Mouse (Mus musculus): ENCODE data around the gene Phex. TPM values are rescaled to one million over a fixed set of nuclear protein-coding genes. Genes with fewer than 3 reads are reported as not detected.
A peak's percentile ranks its signal among the peaks of the same experiment; 100 is the strongest.

Phex gene
- total and polyA plus RNA-seq, 2 experiments from 2014 or later: 0.15 to 1.3 TPM

DNA sequence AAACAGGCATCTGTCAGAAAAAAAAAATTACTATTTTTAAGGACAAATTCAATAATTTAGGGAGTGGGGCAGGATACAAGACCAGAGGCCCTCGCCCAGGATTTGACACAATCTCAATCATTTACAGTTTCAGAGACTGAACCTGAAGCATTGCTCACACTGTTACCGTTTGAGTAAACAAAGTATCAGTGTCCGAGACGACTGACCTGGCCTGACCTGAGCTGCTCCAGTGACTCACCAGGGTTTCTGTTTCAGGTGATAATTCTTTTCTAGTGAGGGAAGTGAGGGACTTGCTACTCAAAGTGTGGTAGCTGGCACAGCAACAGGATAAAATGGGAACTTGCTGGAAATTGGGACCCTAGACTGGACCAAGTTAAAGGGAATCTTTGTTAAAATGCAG, 80.4 kb downstream of the Phex start:
- Histone ChIP-seq H3K27me3 (ENCODE audit: insufficient read depth, low read length) (no peaks in the 10 kb centered on the region), H3K4me3 (ENCODE audit: low read depth, low read length) (no peak overlapping the region), H3K9ac (replicated peaks; ENCODE audit: low read length, poor library complexity, severe bottlenecking) (no peak overlapping the region), H3K27ac (ENCODE audit: low read depth, low read length) (no peak overlapping the region), H3K9me3 (ENCODE audit: low read length) (no peaks in the 10 kb centered on the region), H3K36me3 (ENCODE audit: insufficient read depth, low read length) (no peaks in the 10 kb centered on the region), H3K4me1 (ENCODE audit: insufficient read depth, low read length) (no peaks in the 10 kb centered on the region), H3K4me2 (ENCODE audit: low read depth, low read length, poor library complexity, severe bottlenecking) (no peak overlapping the region)
- whole genome bisulfite sequencing: 62% methylated on average over 4 of the region's 4 CpGs
- ATAC-seq (ENCODE audit: low FRiP score) (no peak), DNase-seq (ENCODE audit: low spot score) (no peak)
- no peak for TF ChIP-seq CTCF (IDR thresholded peaks at IDR 0.05)

- 84% methylated on average over 3 of the region's 3 CpGs for WGBS
- Histone ChIP-seq H3K4me2 (ENCODE audit: low read depth, low read length, poor library complexity, severe bottlenecking) (no peak overlapping the region), H3K27ac (ENCODE audit: low read depth, low read length) (no peak overlapping the region), H3K9me3 (ENCODE audit: low read length) (no peaks in the 10 kb centered on the region), H3K9ac (replicated peaks; ENCODE audit: low read length, poor library complexity, severe bottlenecking) (no peak overlapping the region), H3K4me3 (ENCODE audit: low read depth, low read length) (no peak overlapping the region), H3K27me3 (ENCODE audit: insufficient read depth, low read length) (no peaks in the 10 kb centered on the region), H3K4me1 (ENCODE audit: insufficient read depth, low read length) (no peaks in the 10 kb centered on the region), H3K36me3 (ENCODE audit: insufficient read depth, low read length) (no peaks in the 10 kb centered on the region)
- TF ChIP-seq CTCF (IDR thresholded peaks at IDR 0.05): no peak
- peak; percentile 8 for DNase-seq (ENCODE audit: low spot score)
- ATAC-seq (ENCODE audit: low FRiP score): no peak
Measured at GRCm38 (mm10) chrX:157329821-157330220, 85.3 kb downstream of the Phex start.

- no peak for DNase-seq (ENCODE audit: low spot score)
- no peak overlapping the region for H3K27ac ChIP-seq (ENCODE audit: low read depth, low read length)
- TF ChIP-seq CTCF (IDR thresholded peaks at IDR 0.05): no peak
- no peak overlapping the region for H3K4me2 ChIP-seq (ENCODE audit: low read depth, low read length, poor library complexity, severe bottlenecking)
- H3K9ac ChIP-seq (replicated peaks; ENCODE audit: low read length, poor library complexity, severe bottlenecking): no peak overlapping the region
- no peak overlapping the region for H3K4me3 ChIP-seq (ENCODE audit: low read depth, low read length)
- WGBS: 79% methylated on average over 1 of the region's 1 CpGs
- no peak for ATAC-seq (ENCODE audit: low FRiP score)
- H3K27me3 ChIP-seq (ENCODE audit: insufficient read depth, low read length): no peaks in the 10 kb centered on the region
- no peaks in the 10 kb centered on the region for H3K9me3 ChIP-seq (ENCODE audit: low read length)
- H3K4me1 ChIP-seq (ENCODE audit: insufficient read depth, low read length): no peaks in the 10 kb centered on the region
- H3K36me3 ChIP-seq (ENCODE audit: insufficient read depth, low read length): no peaks in the 10 kb centered on the region
Measured at GRCm38 (mm10) chrX:157328396-157328795, 86.7 kb downstream of the Phex start.

GRCm38 (mm10) chrX:157327756-157328155, 87.4 kb downstream of the Phex start:
- no peak overlapping the region for H3K4me3 ChIP-seq (ENCODE audit: low read depth, low read length)
- H3K9ac ChIP-seq (replicated peaks; ENCODE audit: low read length, poor library complexity, severe bottlenecking): no peak overlapping the region
- H3K36me3 ChIP-seq (ENCODE audit: insufficient read depth, low read length): no peaks in the 10 kb centered on the region
- no peak for TF ChIP-seq CTCF (IDR thresholded peaks at IDR 0.05)
- no peak overlapping the region for H3K27ac ChIP-seq (ENCODE audit: low read depth, low read length)
- ATAC-seq (ENCODE audit: low FRiP score): no peak
- H3K9me3 ChIP-seq (ENCODE audit: low read length): no peaks in the 10 kb centered on the region
- H3K4me2 ChIP-seq (ENCODE audit: low read depth, low read length, poor library complexity, severe bottlenecking): no peak overlapping the region
- no peaks in the 10 kb centered on the region for H3K27me3 ChIP-seq (ENCODE audit: insufficient read depth, low read length)
- WGBS: 90% methylated on average over 3 of the region's 3 CpGs
- DNase-seq (ENCODE audit: low spot score): no peak
- no peaks in the 10 kb centered on the region for H3K4me1 ChIP-seq (ENCODE audit: insufficient read depth, low read length)

GRCm38 (mm10) chrX:157324396-157324795, 90.7 kb downstream of the Phex start:
- Histone ChIP-seq H3K4me1 (ENCODE audit: insufficient read depth, low read length) (no peaks in the 10 kb centered on the region), H3K9me3 (ENCODE audit: low read length) (no peaks in the 10 kb centered on the region), H3K4me2 (ENCODE audit: low read depth, low read length, poor library complexity, severe bottlenecking) (no peak overlapping the region), H3K9ac (replicated peaks; ENCODE audit: low read length, poor library complexity, severe bottlenecking) (no peak overlapping the region), H3K27me3 (ENCODE audit: insufficient read depth, low read length) (no peaks in the 10 kb centered on the region), H3K36me3 (ENCODE audit: insufficient read depth, low read length) (no peaks in the 10 kb centered on the region), H3K27ac (ENCODE audit: low read depth, low read length) (no peak overlapping the region), H3K4me3 (ENCODE audit: low read depth, low read length) (no peak overlapping the region)
- WGBS: 79% methylated on average over 3 of the region's 3 CpGs
- TF ChIP-seq CTCF (IDR thresholded peaks at IDR 0.05): no peak
- DNase-seq (ENCODE audit: low spot score) (no peak), ATAC-seq (ENCODE audit: low FRiP score) (no peak)

- Histone ChIP-seq H3K9ac (replicated peaks; ENCODE audit: low read length, poor library complexity, severe bottlenecking) (no peak overlapping the region), H3K4me2 (ENCODE audit: low read depth, low read length, poor library complexity, severe bottlenecking) (no peak overlapping the region), H3K36me3 (ENCODE audit: insufficient read depth, low read length) (no peaks in the 10 kb centered on the region), H3K27ac (ENCODE audit: low read depth, low read length) (no peak overlapping the region), H3K27me3 (ENCODE audit: insufficient read depth, low read length) (no peaks in the 10 kb centered on the region), H3K4me3 (ENCODE audit: low read depth, low read length) (no peak overlapping the region), H3K9me3 (ENCODE audit: low read length) (no peaks in the 10 kb centered on the region), H3K4me1 (ENCODE audit: insufficient read depth, low read length) (no peaks in the 10 kb centered on the region)
- no peak for ATAC-seq (ENCODE audit: low FRiP score)
- TF ChIP-seq CTCF (IDR thresholded peaks at IDR 0.05): no peak
- WGBS: 56% methylated on average over 3 of the region's 3 CpGs
- peak; percentile 34 for DNase-seq (ENCODE audit: low spot score)
Measured at GRCm38 (mm10) chrX:157310331-157310730, 104.8 kb downstream of the Phex start.

Data from midbrain, postnatal 0 days (tissue).